Mouse (Mus musculus): ENCODE measurements around the gene Pgap3.
A peak's percentile ranks its signal among the peaks of the same experiment; 100 is the strongest.

Gene Pgap3

GRCm38 (mm10) chr11:98357396-98358160, 42.7 kb downstream of the Pgap3 start:
- DNase-seq (ENCODE audit: low read depth, low spot score) = no peak

GRCm38 (mm10) chr11:98356625-98357394, 43.5 kb downstream of the Pgap3 start:
- no peak for DNase-seq (ENCODE audit: low read depth, low spot score)

GRCm38 (mm10) chr11:98355732-98356299, 44.5 kb downstream of the Pgap3 start:
- peak; percentile 88 for DNase-seq (ENCODE audit: low read depth, low spot score)

GRCm38 (mm10) chr11:98354445-98354844, 45.8 kb downstream of the Pgap3 start:
- DNase-seq (ENCODE audit: low read depth, low spot score) = no peak

DNA sequence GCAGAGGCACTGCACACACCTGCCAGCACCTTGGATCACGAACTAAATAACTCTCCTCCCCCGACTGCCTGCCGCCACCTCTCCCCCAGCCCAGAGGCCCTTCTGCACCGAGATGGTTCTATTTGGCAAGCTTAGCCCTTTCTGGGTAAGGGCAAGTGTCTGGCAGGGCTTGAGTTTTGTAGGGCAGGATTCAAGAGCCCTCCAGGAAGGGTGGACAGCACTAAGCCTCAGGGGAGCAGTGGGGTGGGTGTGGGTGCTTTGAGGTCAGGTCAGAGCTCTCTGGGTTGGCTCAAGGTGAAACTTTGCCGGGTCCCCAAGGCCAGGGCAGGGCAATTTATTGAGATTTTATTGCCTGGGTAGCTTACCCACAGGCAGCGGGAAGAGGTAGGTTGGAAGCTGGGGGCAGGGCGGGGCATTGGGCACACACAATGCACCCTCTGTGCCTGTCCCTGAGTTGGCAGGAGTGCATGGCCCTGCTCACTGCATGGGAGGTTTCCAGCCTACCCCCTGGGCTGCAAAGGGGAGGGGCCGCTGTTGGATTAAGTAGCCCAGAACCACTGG, 46.6 kb downstream of the Pgap3 start:
- DNase-seq (ENCODE audit: low read depth, low spot score) = no peak

DNA sequence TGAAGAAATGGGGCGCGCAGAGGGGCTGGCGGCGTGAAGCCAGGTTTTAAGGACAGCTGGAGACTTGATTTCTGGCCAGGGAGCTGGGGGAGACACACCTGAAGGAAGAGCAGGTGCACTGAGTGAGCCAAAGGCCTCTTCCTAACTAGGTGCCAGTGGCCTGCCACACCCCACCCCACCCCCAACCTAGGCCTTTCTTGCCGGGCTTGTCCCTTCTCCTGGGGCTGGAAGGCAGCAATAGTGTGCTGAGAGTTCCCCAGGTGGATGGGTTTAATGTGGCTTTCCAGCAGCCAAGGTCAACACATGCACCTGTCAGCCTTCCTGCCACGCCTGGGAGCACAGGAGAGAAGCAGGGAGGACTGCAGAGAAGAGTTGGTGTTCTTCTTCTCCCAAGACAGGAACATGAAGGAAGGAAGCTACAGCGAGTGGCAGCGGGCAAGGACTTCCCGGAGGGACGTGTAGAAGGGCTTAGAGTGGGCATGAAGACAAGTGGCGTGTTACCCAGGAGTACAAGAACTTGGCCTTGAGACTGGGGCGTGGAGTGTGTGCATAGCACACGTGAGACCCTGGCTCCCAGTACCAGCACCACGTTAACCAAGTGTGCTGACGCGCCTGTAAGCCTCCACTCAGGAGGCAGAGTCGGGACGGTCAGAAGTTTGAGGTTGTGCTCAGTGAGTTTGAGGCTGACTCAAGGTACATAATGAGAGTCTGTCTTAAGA, 47.9 kb downstream of the Pgap3 start:
- no peak for DNase-seq (ENCODE audit: low read depth, low spot score)

DNA sequence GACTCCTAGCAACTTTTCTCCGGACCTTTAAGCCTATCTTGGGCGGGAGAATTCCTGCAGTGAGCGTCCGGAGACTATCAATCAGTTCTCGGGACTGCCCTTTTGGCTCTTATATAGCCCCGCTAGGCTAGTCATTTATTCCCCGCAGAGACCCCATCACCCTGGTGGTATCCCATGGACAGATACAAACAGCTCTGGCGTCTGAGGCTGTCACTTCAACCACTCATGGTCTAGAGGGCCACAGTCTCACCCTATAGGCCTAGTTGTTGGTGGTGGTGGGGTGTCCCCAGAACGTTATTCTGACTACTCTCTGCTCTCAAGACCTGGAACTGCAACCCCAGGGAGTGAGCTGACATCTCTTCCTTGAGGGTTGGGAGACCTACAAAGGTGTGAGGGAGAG, 51.0 kb downstream of the Pgap3 start:
- no peak for DNase-seq (ENCODE audit: low read depth, low spot score)

- DNase-seq (ENCODE audit: low read depth, low spot score) = no peak
Measured at GRCm38 (mm10) chr11:98348083-98348961, 52.0 kb downstream of the Pgap3 start, which contains the start of gene Ppp1r1b. TSS of gene Ppp1r1b (plus strand) at chr11:98348404.

- DNase-seq (ENCODE audit: low read depth, low spot score) = no peak
Measured at GRCm38 (mm10) chr11:98347385-98348082, 52.8 kb downstream of the Pgap3 start.

GRCm38 (mm10) chr11:98346168-98346567, 54.1 kb downstream of the Pgap3 start:
- DNase-seq (ENCODE audit: low read depth, low spot score) = no peak

GRCm38 (mm10) chr11:98345253-98345652, 55.0 kb downstream of the Pgap3 start:
- DNase-seq (ENCODE audit: low read depth, low spot score) = peak; percentile 72

- DNase-seq (ENCODE audit: low read depth, low spot score) = peak; percentile 78
Measured at GRCm38 (mm10) chr11:98342000-98342945, 58.0 kb downstream of the Pgap3 start.

- DNase-seq (ENCODE audit: low read depth, low spot score) = no peak
Measured at GRCm38 (mm10) chr11:98341174-98341573, 59.1 kb downstream of the Pgap3 start.

- DNase-seq (ENCODE audit: low read depth, low spot score) = no peak
Measured at GRCm38 (mm10) chr11:98340597-98340996, 59.7 kb downstream of the Pgap3 start.

- DNase-seq (ENCODE audit: low read depth, low spot score) = no peak
Measured at GRCm38 (mm10) chr11:98339679-98340287, 60.5 kb downstream of the Pgap3 start.

- no peak for DNase-seq (ENCODE audit: low read depth, low spot score)
Measured at GRCm38 (mm10) chr11:98339071-98339501, 61.2 kb downstream of the Pgap3 start.
